ENCODE assay signal across 8 mouse cellular contexts in the genomic region with DNA sequence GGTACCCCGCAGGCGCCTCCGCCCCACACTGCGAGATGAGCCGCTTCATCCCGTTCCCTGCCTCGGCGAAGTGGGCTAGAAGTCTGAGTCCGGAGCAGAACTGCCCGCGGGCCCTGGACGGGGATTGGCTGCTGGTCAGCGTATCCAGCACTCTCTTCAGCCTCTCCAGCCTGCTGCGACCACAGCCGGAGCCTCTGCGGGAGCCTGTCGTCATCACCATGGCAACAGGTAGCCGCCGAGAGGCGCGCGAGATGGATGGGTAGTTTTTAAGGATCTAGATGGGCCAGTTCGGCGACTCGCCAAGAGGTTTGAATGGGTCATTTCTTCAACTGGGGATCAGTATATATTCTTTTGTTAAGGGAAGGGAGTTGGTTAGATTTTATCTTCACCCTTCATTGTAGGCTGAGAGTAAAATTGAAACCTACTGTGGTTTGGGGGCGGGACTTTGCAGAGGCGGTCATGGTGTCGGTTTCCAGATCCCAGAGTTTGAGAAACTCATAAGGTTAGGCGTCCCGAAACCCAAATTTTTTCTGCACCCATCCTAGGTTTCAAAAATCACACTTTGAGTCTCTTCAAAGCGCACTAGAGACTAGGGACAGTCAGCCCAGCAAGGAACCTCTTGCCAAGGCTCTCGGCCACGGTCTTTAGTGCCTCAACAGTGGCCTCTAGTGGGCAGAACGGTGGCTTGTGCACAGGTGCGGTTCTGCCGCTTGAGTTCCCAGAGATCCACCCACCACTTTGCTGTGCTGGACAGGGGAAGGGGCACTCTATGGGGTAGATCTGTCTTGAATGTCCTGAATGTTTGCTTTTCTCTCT. TPM values are rescaled to one million over a fixed set of nuclear protein-coding genes. Genes with fewer than 3 reads are reported as not detected.
DNase-seq lines count a peak whose midpoint lies in the region; ATAC-seq lines count a peak whose summit lies in the region.

No protein-coding gene starts in this region.

- under 1% methylated on average over 36 of the region's 36 CpGs for WGBS in intestine, embryonic 14.5 days
- 1% methylated on average over 36 of the region's 36 CpGs for WGBS in limb, embryonic 13.5 days
- under 1% methylated on average over 36 of the region's 36 CpGs for WGBS in midbrain, embryonic 14.5 days

- H3K4me2 ChIP-seq in intestine, embryonic 14.5 days (ENCODE audit: low read length), result peak overlapping the region; percentile 99
- peak overlapping the region; percentile 99 for H3K4me2 ChIP-seq in limb, embryonic 13.5 days (replicated peaks)
- H3K4me2 ChIP-seq in midbrain, embryonic 14.5 days (ENCODE audit: low read length), result peak overlapping the region; percentile 63

- intact Hi-C loops in gastrocnemius, postnatal 14 days (cut with DNase I; ENCODE audit: low total_unique reads), result no loop called here

- H3K36me3 ChIP-seq in intestine, embryonic 14.5 days (ENCODE audit: control insufficient read depth, insufficient read depth, low read length), result peaks cover 12% of the 10 kb centered on the region
- H3K36me3 ChIP-seq in limb, embryonic 13.5 days, result peaks cover 12% of the 10 kb centered on the region; the same call in 1 of the 2 replicates
- peaks cover 13% of the 10 kb centered on the region; the same call in 1 of the 2 replicates for H3K36me3 ChIP-seq in midbrain, embryonic 14.5 days (ENCODE audit: control insufficient read depth, insufficient read depth, low read length)

- peak overlapping the region; percentile 59 for H3K9ac ChIP-seq in intestine, embryonic 14.5 days (ENCODE audit: low read length)
- H3K9ac ChIP-seq in limb, embryonic 13.5 days, result peak overlapping the region; percentile 82
- peak overlapping the region; percentile 52; the same call in 1 of the 2 replicates for H3K9ac ChIP-seq in midbrain, embryonic 14.5 days (replicated peaks; ENCODE audit: low read length)

- H3K4me3 ChIP-seq in intestine, embryonic 14.5 days (ENCODE audit: low read depth, low read length), result peak overlapping the region; percentile 67
- peak overlapping the region; percentile 65 for H3K4me3 ChIP-seq in limb, embryonic 13.5 days
- H3K4me3 ChIP-seq in midbrain, embryonic 14.5 days (replicated peaks; ENCODE audit: low read depth, low read length), result peak overlapping the region; percentile 36

- peaks cover 20% of the 10 kb centered on the region for H3K4me1 ChIP-seq in intestine, embryonic 14.5 days (replicated peaks; ENCODE audit: control insufficient read depth, insufficient read depth, low read length)
- H3K4me1 ChIP-seq in limb, embryonic 13.5 days, result peaks cover 29% of the 10 kb centered on the region
- peaks cover 26% of the 10 kb centered on the region for H3K4me1 ChIP-seq in midbrain, embryonic 14.5 days (ENCODE audit: control insufficient read depth, insufficient read depth, low read length)

- H3K27ac ChIP-seq in intestine, embryonic 14.5 days (ENCODE audit: low read depth), result peak overlapping the region; percentile 51; the same call in 1 of the 2 replicates
- peak overlapping the region; percentile 77; the same call in 1 of the 2 replicates for H3K27ac ChIP-seq in limb, embryonic 13.5 days
- H3K27ac ChIP-seq in midbrain, embryonic 14.5 days (replicated peaks; ENCODE audit: low read depth, low read length), result 0 out of 2 replicates have a peak overlapping the region, but pooled peaks have one; percentile 41

- H3K27me3 ChIP-seq in intestine, embryonic 14.5 days (replicated peaks; ENCODE audit: control insufficient read depth, insufficient read depth, low read length), result no peaks in the 10 kb centered on the region
- no peaks in the 10 kb centered on the region for H3K27me3 ChIP-seq in limb, embryonic 13.5 days
- H3K27me3 ChIP-seq in midbrain, embryonic 14.5 days (ENCODE audit: control insufficient read depth, insufficient read depth, low read length), result no peaks in the 10 kb centered on the region

- peak; percentile 85 for DNase-seq in layer of hippocampus, adult 11-12 months (ENCODE audit: low spot score)
- DNase-seq in layer of hippocampus, adult 9-11 months, result no peak
- DNase-seq in embryo, embryonic 10.5 days (ENCODE audit: low spot score), result peak; percentile 92
- peak; percentile 83 for DNase-seq in gastrocnemius, postnatal 14 days
- peak; percentile 90 for DNase-seq in intestine, embryonic 14.5 days (ENCODE audit: low spot score)
- peak; percentile 87 for DNase-seq in midbrain, embryonic 14.5 days
- peak; percentile 92 to 94 for DNase-seq in spleen, postnatal 10 days (ENCODE audit: low spot score in 2 of 2)

- ATAC-seq in intestine, embryonic 14.5 days (replicated peaks; ENCODE audit: low FRiP score, low TSS enrichment, low read depth), result peak; percentile 30; the same call in 1 of the 2 replicates
- ATAC-seq in limb, embryonic 13.5 days (ENCODE audit: low FRiP score, low read depth), result peak; percentile 25
- 0 out of 2 replicates have a peak, but pooled peaks have one; percentile 14 for ATAC-seq in midbrain, embryonic 14.5 days (ENCODE audit: low FRiP score, low TSS enrichment)

- no peaks in the 10 kb centered on the region for H3K9me3 ChIP-seq in intestine, embryonic 14.5 days (ENCODE audit: control insufficient read depth, low read length)
- H3K9me3 ChIP-seq in limb, embryonic 13.5 days, result no peaks in the 10 kb centered on the region
- H3K9me3 ChIP-seq in midbrain, embryonic 14.5 days (ENCODE audit: control insufficient read depth, low read length), result no peaks in the 10 kb centered on the region

RNA-seq across cellular contexts. Expression of a gene that starts 4.8 kb away (rescaled TPM):
- 10 to 100 TPM; 13.5 to 16.1 TPM for total RNA-seq in gastrocnemius, postnatal 14 days (2021)
- 9.4 and 9.8 TPM in 2 replicates for polyA plus RNA-seq in intestine, embryonic 14.5 days (2014; fragmentation: Nextera tagmentation; extraction: Ambion mirVana)
- polyA plus RNA-seq in limb, embryonic 13.5 days (2015; fragmentation: Nextera tagmentation; extraction: Ambion mirVana), result 16.3 and 16.6 TPM in 2 replicates
- 12.1 and 13.1 TPM in 2 replicates for polyA plus RNA-seq in midbrain, embryonic 14.5 days (2014; fragmentation: Nextera tagmentation; extraction: Ambion mirVana)

RNA-seq across cellular contexts. Expression of a gene that starts 4.8 kb away (rescaled TPM):
- 10 to 100 TPM; 32.9 to 35.7 TPM for total RNA-seq in gastrocnemius, postnatal 14 days (2021)
- polyA plus RNA-seq in intestine, embryonic 14.5 days (2014; fragmentation: Nextera tagmentation; extraction: Ambion mirVana), result 32.3 and 32.5 TPM in 2 replicates
- 27.4 and 28.4 TPM in 2 replicates for polyA plus RNA-seq in limb, embryonic 13.5 days (2015; fragmentation: Nextera tagmentation; extraction: Ambion mirVana)
- 18.3 and 20.6 TPM in 2 replicates for polyA plus RNA-seq in midbrain, embryonic 14.5 days (2014; fragmentation: Nextera tagmentation; extraction: Ambion mirVana)

RNA-seq across cellular contexts. Expression of a gene that starts 8.9 kb away (rescaled TPM):
- 10 to 100 TPM; 24.4 to 24.7 TPM for total RNA-seq in gastrocnemius, postnatal 14 days (2021)
- polyA plus RNA-seq in intestine, embryonic 14.5 days (2014; fragmentation: Nextera tagmentation; extraction: Ambion mirVana), result 31.3 and 34.5 TPM in 2 replicates
- polyA plus RNA-seq in limb, embryonic 13.5 days (2015; fragmentation: Nextera tagmentation; extraction: Ambion mirVana), result 54.2 and 59.2 TPM in 2 replicates
- 47.2 and 50.3 TPM in 2 replicates for polyA plus RNA-seq in midbrain, embryonic 14.5 days (2014; fragmentation: Nextera tagmentation; extraction: Ambion mirVana)

RNA-seq across cellular contexts. Expression of a gene that starts 11.3 kb away (rescaled TPM):
- total RNA-seq in gastrocnemius, postnatal 14 days (2021), result 10 to 100 TPM; 10.2 to 13.8 TPM
- 41.8 and 42.7 TPM in 2 replicates for polyA plus RNA-seq in intestine, embryonic 14.5 days (2014; fragmentation: Nextera tagmentation; extraction: Ambion mirVana)
- polyA plus RNA-seq in limb, embryonic 13.5 days (2015; fragmentation: Nextera tagmentation; extraction: Ambion mirVana), result 59.6 and 65.4 TPM in 2 replicates
- polyA plus RNA-seq in midbrain, embryonic 14.5 days (2014; fragmentation: Nextera tagmentation; extraction: Ambion mirVana), result 40.7 and 44.6 TPM in 2 replicates

RNA-seq across cellular contexts. Expression of a gene that starts 15.6 kb away (rescaled TPM):
- total RNA-seq in gastrocnemius, postnatal 14 days (2021), result not detected
- 0.23 TPM in 2 replicates for polyA plus RNA-seq in intestine, embryonic 14.5 days (2014; fragmentation: Nextera tagmentation; extraction: Ambion mirVana)
- 0.27 and 0.55 TPM in 2 replicates for polyA plus RNA-seq in limb, embryonic 13.5 days (2015; fragmentation: Nextera tagmentation; extraction: Ambion mirVana)
- polyA plus RNA-seq in midbrain, embryonic 14.5 days (2014; fragmentation: Nextera tagmentation; extraction: Ambion mirVana), result 1.1 TPM in 1 of 2 replicates, not detected in the other
